Mouse (Mus musculus) kidney, embryonic 16.5 days (tissue): ENCODE measurements at regions not wholly inside any gene's neighbourhood (a gene's known extent, or its start where the extent isn't known, plus 50 kb on each side); places are given as distances from the start of the nearest gene placed in this dataset.
A peak's percentile ranks its signal among the peaks of the same experiment; 100 is the strongest.

ENCODE experiments used
- ATAC-seq: fragments of 200-750 bp; cut with Nextera tagmentation; 2 replicates; pipeline ENCODE4 v1.8.0; 2017; ENCODE audit warnings: moderate TSS enrichment; ENCODE audit not compliant: low FRiP score, low TSS enrichment
- H3K27ac ChIP-seq: fragments of 300-500 bp; sonication (generic); 2 replicates; pipeline ENCODE4 v1.5.1; 2014; ENCODE audit warnings: low read length
- H3K27me3 ChIP-seq: fragments of 300-500 bp; sonication (generic); 2 replicates; pipeline ENCODE4 v1.6.1; 2014; ENCODE audit warnings: low read length, control low read depth, mixed read lengths; ENCODE audit not compliant: insufficient read depth
- H3K36me3 ChIP-seq: fragments of 300-500 bp; sonication (generic); 2 replicates; pipeline ENCODE4 v1.6.1; 2014; ENCODE audit warnings: low read length, control low read depth, mixed read lengths; ENCODE audit not compliant: insufficient read depth
- H3K4me1 ChIP-seq: fragments of 300-500 bp; sonication (generic); 2 replicates; pipeline ENCODE4 v1.6.1; 2014; ENCODE audit warnings: low read length, control low read depth, mixed read lengths; ENCODE audit not compliant: insufficient read depth
- H3K4me2 ChIP-seq: fragments of 300-500 bp; sonication (generic); replicated peaks from 2 replicates; pipeline ENCODE4 v1.6.1; 2014; ENCODE audit warnings: low read depth, low read length
- H3K4me3 ChIP-seq: fragments of 300-500 bp; sonication (generic); 2 replicates; pipeline ENCODE4 v1.5.1; 2014; ENCODE audit warnings: mild to moderate bottlenecking, low read length
- H3K9ac ChIP-seq: fragments of 300-500 bp; sonication (generic); replicated peaks from 2 replicates; pipeline ENCODE4 v1.6.1; 2014; ENCODE audit warnings: low read length
- H3K9me3 ChIP-seq: fragments of 300-500 bp; sonication (generic); 2 replicates; pipeline ENCODE4 v1.6.1; 2016; ENCODE audit warnings: low read length, control low read depth
- WGBS: fragments of 180-500 bp; shearing (Covaris S2); extraction: QIAGEN DNeasy Blood & Tissue Kit; methylation state at CpG from one replicate; pipeline ENCODE4 v1.1.7; 2014; 5-methylcytosine and 5-hydroxymethylcytosine counted together

DNA sequence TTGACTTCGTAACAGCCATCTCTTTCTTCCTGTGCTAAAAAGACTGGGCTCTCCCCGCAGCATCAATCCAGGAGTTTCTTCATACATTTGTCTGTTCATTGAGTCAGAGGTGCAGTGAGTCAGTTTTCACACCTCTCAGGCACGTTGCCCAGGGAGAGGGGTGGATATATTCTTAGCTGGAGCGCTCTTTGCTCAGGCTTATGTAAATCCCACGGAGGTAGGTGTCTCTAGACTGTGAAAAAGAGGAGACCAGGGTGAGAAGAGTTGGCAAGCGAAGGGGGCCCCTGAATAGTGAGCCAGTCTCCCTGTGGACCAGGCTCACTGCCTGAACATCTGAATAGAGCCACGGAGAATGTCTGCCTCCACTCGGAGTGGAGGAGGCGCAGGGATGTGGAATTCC, 139.0 kb downstream of the Cartpt start:
- Histone ChIP-seq H3K27ac (0 out of 2 replicates have a peak overlapping the region, but pooled peaks have one; percentile 7), H3K4me1 (peaks cover 18% of the 10 kb centered on the region; the same call in 1 of the 2 replicates), H3K4me2 (no peak overlapping the region), H3K27me3 (no peaks in the 10 kb centered on the region), H3K36me3 (no peaks in the 10 kb centered on the region), H3K9me3 (no peaks in the 10 kb centered on the region), H3K9ac (no peak overlapping the region), H3K4me3 (no peak overlapping the region)
- no peak for ATAC-seq
- WGBS: 54% methylated on average over 9 of the region's 9 CpGs

- no peak overlapping the region for H3K4me3 ChIP-seq
- no peaks in the 10 kb centered on the region for H3K9me3 ChIP-seq
- ATAC-seq: peak; percentile 91
- H3K36me3 ChIP-seq: no peaks in the 10 kb centered on the region
- H3K27me3 ChIP-seq: no peaks in the 10 kb centered on the region
- no peak overlapping the region for H3K9ac ChIP-seq
- no peak overlapping the region for H3K4me2 ChIP-seq
- peaks cover 18% of the 10 kb centered on the region; the same call in 1 of the 2 replicates for H3K4me1 ChIP-seq
- 29% methylated on average over 4 of the region's 4 CpGs for WGBS
- H3K27ac ChIP-seq: 0 out of 2 replicates have a peak overlapping the region, but pooled peaks have one; percentile 7
Observed at GRCm38 (mm10) chr13:99761423-99761822, 139.5 kb downstream of the Cartpt start.

- Histone ChIP-seq H3K27me3 (no peaks in the 10 kb centered on the region), H3K36me3 (no peaks in the 10 kb centered on the region), H3K4me2 (no peak overlapping the region), H3K9me3 (no peaks in the 10 kb centered on the region), H3K4me1 (peaks cover 14% of the 10 kb centered on the region; the same call in 1 of the 2 replicates), H3K9ac (no peak overlapping the region), H3K4me3 (no peak overlapping the region), H3K27ac (no peak overlapping the region)
- WGBS: 52% methylated on average over 4 of the region's 4 CpGs
- no peak for ATAC-seq
Observed at GRCm38 (mm10) chr13:99760646-99761045, 140.2 kb downstream of the Cartpt start.

- peaks cover 13% of the 10 kb centered on the region; the same call in 1 of the 2 replicates for H3K4me1 ChIP-seq
- no peak overlapping the region for H3K9ac ChIP-seq
- no peaks in the 10 kb centered on the region for H3K9me3 ChIP-seq
- H3K36me3 ChIP-seq: no peaks in the 10 kb centered on the region
- no peak overlapping the region for H3K4me2 ChIP-seq
- 64% methylated on average over 10 of the region's 10 CpGs for WGBS
- ATAC-seq: no peak
- H3K4me3 ChIP-seq: no peak overlapping the region
- no peak overlapping the region for H3K27ac ChIP-seq
- no peaks in the 10 kb centered on the region for H3K27me3 ChIP-seq
Observed at GRCm38 (mm10) chr13:99759256-99760044, 141.4 kb downstream of the Cartpt start.

- no peak overlapping the region for H3K27ac ChIP-seq
- H3K9me3 ChIP-seq: no peaks in the 10 kb centered on the region
- no peak overlapping the region for H3K9ac ChIP-seq
- ATAC-seq: no peak
- 81% methylated on average over 5 of the region's 5 CpGs for WGBS
- no peak overlapping the region for H3K4me2 ChIP-seq
- no peaks in the 10 kb centered on the region for H3K4me1 ChIP-seq
- H3K27me3 ChIP-seq: no peaks in the 10 kb centered on the region
- no peaks in the 10 kb centered on the region for H3K36me3 ChIP-seq
- no peak overlapping the region for H3K4me3 ChIP-seq
Observed at GRCm38 (mm10) chr13:99754701-99755100, 146.2 kb downstream of the Cartpt start.

GRCm38 (mm10) chr13:99754251-99754652, 146.6 kb downstream of the Cartpt start:
- 68% methylated on average over 5 of the region's 5 CpGs for WGBS
- Histone ChIP-seq H3K4me1 (no peaks in the 10 kb centered on the region), H3K4me3 (no peak overlapping the region), H3K36me3 (no peaks in the 10 kb centered on the region), H3K4me2 (no peak overlapping the region), H3K27ac (no peak overlapping the region), H3K27me3 (no peaks in the 10 kb centered on the region), H3K9me3 (no peaks in the 10 kb centered on the region), H3K9ac (no peak overlapping the region)
- no peak for ATAC-seq

DNA sequence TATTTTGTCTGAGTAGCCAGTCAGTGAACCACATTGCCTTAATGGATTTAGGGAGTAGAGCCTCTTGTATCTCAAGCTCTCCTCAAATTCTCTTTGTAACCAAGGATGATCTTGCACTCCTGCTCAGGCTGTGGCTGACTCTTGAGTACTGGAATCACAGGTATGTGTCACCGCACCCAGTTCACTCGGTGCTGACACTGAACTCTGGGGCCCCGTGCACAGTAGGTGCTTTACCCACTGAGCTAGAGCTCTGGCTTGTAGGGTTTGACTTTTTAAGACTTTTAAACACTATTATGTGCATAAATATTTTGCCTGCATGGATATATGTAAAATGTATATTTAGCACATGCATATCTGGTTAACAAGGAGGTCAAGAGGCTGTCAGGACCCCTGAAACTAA, 147.4 kb downstream of the Cartpt start:
- no peaks in the 10 kb centered on the region for H3K9me3 ChIP-seq
- H3K36me3 ChIP-seq: no peaks in the 10 kb centered on the region
- WGBS: 83% methylated on average over 3 of the region's 3 CpGs
- H3K9ac ChIP-seq: no peak overlapping the region
- no peak overlapping the region for H3K4me2 ChIP-seq
- ATAC-seq: no peak
- H3K27me3 ChIP-seq: no peaks in the 10 kb centered on the region
- no peak overlapping the region for H3K4me3 ChIP-seq
- no peak overlapping the region for H3K27ac ChIP-seq
- no peaks in the 10 kb centered on the region for H3K4me1 ChIP-seq

DNA sequence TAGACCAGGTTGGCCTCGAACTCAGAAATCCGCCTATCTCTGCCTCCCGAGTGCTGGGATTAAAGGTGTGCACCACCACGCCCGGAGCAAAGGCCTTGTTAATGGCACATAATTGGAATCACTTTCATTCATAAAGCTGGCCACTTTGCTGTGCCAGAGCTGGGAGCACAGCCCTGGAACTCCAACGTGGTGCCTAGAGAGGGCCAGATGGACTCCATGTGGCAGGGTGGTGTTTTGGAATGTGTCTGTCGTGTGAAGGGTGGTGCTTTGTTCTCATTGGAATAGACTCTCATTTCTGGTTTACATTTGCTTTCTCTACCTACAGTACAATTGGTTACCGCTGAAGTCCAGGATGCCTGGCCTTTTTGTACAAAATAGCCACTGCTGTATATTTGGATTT, 150.2 kb downstream of the Cartpt start:
- H3K9me3 ChIP-seq: no peaks in the 10 kb centered on the region
- H3K4me2 ChIP-seq: no peak overlapping the region
- WGBS: 89% methylated on average over 8 of the region's 8 CpGs

GRCm38 (mm10) chr13:99749342-99749741, 151.5 kb downstream of the Cartpt start:
- WGBS: 86% methylated on average over 6 of the region's 6 CpGs

More for the DNA sequence above, 150.2 kb downstream of the Cartpt start:
- H3K4me3 ChIP-seq: no peak overlapping the region
- no peaks in the 10 kb centered on the region for H3K36me3 ChIP-seq
- H3K27me3 ChIP-seq: no peaks in the 10 kb centered on the region
- no peak for ATAC-seq
- no peaks in the 10 kb centered on the region for H3K4me1 ChIP-seq
- H3K9ac ChIP-seq: no peak overlapping the region
- no peak overlapping the region for H3K27ac ChIP-seq

GRCm38 (mm10) chr13:99748128-99748527, 152.8 kb downstream of the Cartpt start:
- Histone ChIP-seq H3K4me3 (no peak overlapping the region), H3K36me3 (no peaks in the 10 kb centered on the region), H3K27me3 (no peaks in the 10 kb centered on the region), H3K27ac (no peak overlapping the region), H3K4me2 (no peak overlapping the region), H3K4me1 (peaks cover 10% of the 10 kb centered on the region; the same call in 1 of the 2 replicates), H3K9ac (no peak overlapping the region), H3K9me3 (no peaks in the 10 kb centered on the region)
- no peak for ATAC-seq
- 81% methylated on average over 9 of the region's 9 CpGs for WGBS

More at GRCm38 (mm10) chr13:99749342-99749741, 151.5 kb downstream of the Cartpt start:
- no peaks in the 10 kb centered on the region for H3K27me3 ChIP-seq
- no peak for ATAC-seq
- H3K4me1 ChIP-seq: peaks cover 5% of the 10 kb centered on the region; the same call in 1 of the 2 replicates
- no peaks in the 10 kb centered on the region for H3K9me3 ChIP-seq
- no peak overlapping the region for H3K4me3 ChIP-seq
- H3K36me3 ChIP-seq: no peaks in the 10 kb centered on the region
- H3K27ac ChIP-seq: no peak overlapping the region
- H3K9ac ChIP-seq: no peak overlapping the region
- H3K4me2 ChIP-seq: no peak overlapping the region
